Mouse (Mus musculus): ENCODE measurements at regions not wholly inside any gene's neighbourhood (a gene's known extent, or its start where the extent isn't known, plus 50 kb on each side); places are given as distances from the start of the nearest gene placed in this dataset.

DNA sequence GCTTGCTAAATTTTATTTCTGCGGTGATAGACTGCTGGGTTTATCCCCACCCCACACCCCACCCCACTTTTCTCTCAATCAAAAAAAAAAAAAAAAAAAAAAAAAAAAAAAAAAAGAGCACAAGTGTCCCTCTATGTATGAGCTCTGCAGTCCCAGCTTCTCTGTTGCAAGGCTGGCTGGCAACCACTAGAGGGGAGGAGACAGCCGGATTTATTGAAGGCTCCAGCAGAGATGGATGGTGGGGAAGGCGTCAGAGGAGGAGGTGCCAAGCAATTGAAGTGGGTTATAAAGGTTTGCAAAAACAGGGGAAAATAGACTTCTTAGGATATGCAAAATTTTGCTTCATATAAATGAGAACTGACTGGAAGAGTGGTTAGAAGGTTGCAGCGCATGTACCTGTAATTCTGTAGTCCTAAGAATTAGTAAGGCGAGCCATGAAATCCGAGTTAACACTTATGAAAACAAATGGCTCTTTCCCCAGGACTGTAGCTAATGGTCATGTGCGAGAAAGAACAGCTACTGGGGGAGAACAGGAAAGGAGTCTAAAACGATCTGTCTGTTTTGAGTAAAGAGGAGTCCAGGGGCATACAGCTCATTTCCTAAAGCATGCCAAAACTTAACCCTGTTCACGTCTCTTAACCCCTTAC lies 885.1 kb upstream of the Pou3f3 start:
- 11% methylated on average over 9 of the region's 9 CpGs for WGBS
- Histone ChIP-seq H3K27ac (peak overlapping the region; percentile 82), H3K36me3 (replicated peaks) (no peaks in the 10 kb centered on the region), H3K4me1 (peaks cover 46% of the 10 kb centered on the region), H3K4me2 (peak overlapping the region; percentile 42), H3K4me3 (replicated peaks) (no peak overlapping the region), H3K9me3 (no peaks in the 10 kb centered on the region), H3K9ac (peak overlapping the region; percentile 2; the same call in 1 of the 2 replicates), H3K27me3 (no peaks in the 10 kb centered on the region)
- peak; percentile 77; the same call in 1 of the 2 replicates for ATAC-seq (ENCODE audit: low FRiP score)

DNA sequence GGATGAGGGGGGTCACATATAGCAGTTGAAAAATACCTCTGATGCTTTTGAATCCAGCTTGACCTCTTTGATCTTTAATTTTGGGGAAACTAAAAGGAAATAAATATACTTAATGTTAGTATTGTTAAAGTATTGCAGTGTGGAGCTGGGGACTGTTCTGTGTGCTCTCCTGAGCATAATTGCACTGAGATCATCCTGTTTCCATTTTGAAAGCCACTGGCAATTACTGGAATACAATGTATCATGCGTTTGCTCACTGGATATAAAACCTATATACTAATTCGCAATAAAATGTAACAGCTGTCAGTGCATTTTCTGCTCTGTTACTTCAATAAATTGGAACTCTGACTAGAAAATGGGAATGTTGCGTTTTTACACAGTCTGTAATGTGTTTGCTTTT lies 884.4 kb upstream of the Pou3f3 start:
- peak overlapping the region; percentile 42; the same call in 1 of the 2 replicates for H3K4me2 ChIP-seq

DNA sequence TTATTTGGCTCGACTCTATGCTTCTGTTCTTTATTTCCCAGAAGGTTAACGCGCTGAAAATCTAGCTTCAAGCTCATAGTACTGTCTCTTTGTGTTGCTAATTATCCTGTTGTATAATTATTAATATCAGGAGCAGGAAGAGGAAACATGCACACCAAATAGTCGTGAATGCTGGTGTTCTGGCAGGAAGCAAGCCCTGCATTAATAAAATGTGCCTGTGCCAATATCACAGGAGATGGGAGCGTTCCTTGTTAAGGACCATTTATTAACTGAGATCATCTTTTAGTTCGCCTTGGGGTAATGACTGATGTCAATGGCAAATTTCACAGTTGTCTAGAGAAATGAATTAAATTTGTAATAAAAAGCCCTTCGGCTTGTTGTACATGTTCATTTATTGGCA lies 883.5 kb upstream of the Pou3f3 start:
- H3K4me3 ChIP-seq (replicated peaks), result no peak overlapping the region
- peaks cover 48% of the 10 kb centered on the region for H3K4me1 ChIP-seq
- 34% methylated on average over 7 of the region's 7 CpGs for WGBS
- H3K9me3 ChIP-seq, result no peaks in the 10 kb centered on the region
- no peaks in the 10 kb centered on the region for H3K36me3 ChIP-seq (replicated peaks)
- no peak overlapping the region for H3K4me2 ChIP-seq
- no peak for ATAC-seq (ENCODE audit: low FRiP score)
- peak overlapping the region; percentile 73 for H3K27ac ChIP-seq
- H3K9ac ChIP-seq, result no peak overlapping the region
- no peaks in the 10 kb centered on the region for H3K27me3 ChIP-seq

More for the DNA sequence above, 884.4 kb upstream of the Pou3f3 start:
- Histone ChIP-seq H3K36me3 (replicated peaks) (no peaks in the 10 kb centered on the region), H3K9me3 (no peaks in the 10 kb centered on the region), H3K4me3 (replicated peaks) (no peak overlapping the region), H3K9ac (peak overlapping the region; percentile 2; the same call in 1 of the 2 replicates), H3K4me1 (peaks cover 48% of the 10 kb centered on the region), H3K27me3 (no peaks in the 10 kb centered on the region), H3K27ac (peak overlapping the region; percentile 82)
- no peak for ATAC-seq (ENCODE audit: low FRiP score)
- 36% methylated on average over 3 of the region's 3 CpGs for WGBS

DNA sequence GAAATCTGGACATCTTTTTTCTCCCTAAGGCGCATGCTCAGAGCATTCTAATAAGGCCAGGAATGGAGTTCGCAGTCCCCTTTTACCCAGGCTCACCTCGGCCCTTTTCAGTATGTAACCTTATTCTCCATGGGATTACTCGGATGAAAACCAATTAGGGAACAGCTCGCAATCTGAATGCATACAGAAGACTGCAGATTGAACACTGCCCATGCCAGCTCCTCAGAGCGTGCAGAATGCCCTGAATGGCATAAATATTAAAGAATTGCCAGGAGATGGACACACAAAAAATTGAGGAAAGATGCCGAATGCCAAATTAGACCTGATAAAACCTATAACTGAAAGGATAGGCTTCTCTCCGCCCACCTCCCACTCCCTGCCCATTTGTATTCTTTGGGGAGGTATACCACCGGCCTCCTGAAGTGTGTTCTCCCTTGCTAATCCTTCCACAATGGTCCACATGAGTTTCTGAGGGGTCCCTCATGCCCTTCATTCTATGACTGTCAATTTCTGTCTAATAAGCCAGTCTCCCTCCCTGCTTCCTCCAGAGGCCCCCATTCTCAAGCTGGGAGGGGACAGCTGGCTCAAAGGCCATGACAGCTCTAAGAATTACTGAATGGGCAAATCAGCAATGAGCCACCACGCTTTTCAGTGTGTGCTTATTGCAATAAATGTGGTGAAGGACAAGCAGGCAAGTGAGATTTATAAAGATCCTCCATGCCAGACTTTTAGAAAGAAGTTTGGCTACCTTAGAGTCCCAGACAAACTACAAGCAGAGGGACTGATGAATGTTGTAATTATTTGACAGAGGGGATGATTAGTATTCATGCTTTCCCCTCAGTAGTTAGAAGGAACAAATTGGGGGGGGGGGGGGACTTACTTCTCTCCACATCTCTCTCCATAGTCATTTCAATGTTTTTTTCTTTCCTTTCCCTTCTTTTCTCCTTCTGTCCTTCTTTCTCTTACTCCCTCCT lies 881.2 kb upstream of the Pou3f3 start:
- peak; percentile 91 for ATAC-seq (ENCODE audit: low FRiP score)
- peak overlapping the region; percentile 21; the same call in 1 of the 2 replicates for H3K4me2 ChIP-seq
- H3K9me3 ChIP-seq, result no peaks in the 10 kb centered on the region
- H3K27ac ChIP-seq, result peak overlapping the region; percentile 83
- H3K27me3 ChIP-seq, result no peaks in the 10 kb centered on the region
- 9% methylated on average over 10 of the region's 10 CpGs for WGBS
- no peak overlapping the region for H3K9ac ChIP-seq
- no peaks in the 10 kb centered on the region for H3K36me3 ChIP-seq (replicated peaks)
- peaks cover 45% of the 10 kb centered on the region for H3K4me1 ChIP-seq
- H3K4me3 ChIP-seq (replicated peaks), result no peak overlapping the region

DNA sequence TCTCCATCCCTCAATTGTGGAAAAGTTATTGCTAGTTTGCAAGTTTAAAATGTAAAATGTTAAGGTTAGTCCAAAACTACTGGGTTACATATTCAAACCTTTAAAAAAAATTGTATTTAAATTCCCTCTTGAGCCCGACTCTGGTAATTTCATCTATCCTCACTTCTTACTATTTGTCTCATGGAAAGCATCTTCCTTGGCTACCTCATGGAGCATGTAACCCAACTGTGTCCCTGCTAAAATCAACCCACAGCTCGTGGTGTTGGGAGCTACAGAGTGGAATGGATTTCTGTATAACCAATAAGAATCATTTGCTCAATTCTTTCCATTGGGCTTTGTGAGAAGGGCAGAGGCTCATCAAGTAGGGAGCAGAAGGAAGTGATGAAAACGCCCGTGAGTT lies 880.5 kb upstream of the Pou3f3 start:
- no peaks in the 10 kb centered on the region for H3K27me3 ChIP-seq
- ATAC-seq (ENCODE audit: low FRiP score), result no peak
- H3K27ac ChIP-seq, result peak overlapping the region; percentile 75
- peaks cover 40% of the 10 kb centered on the region for H3K4me1 ChIP-seq
- no peak overlapping the region for H3K9ac ChIP-seq
- H3K4me2 ChIP-seq, result no peak overlapping the region
- no peaks in the 10 kb centered on the region for H3K36me3 ChIP-seq (replicated peaks)
- 50% methylated on average over 4 of the region's 4 CpGs for WGBS
- H3K9me3 ChIP-seq, result no peaks in the 10 kb centered on the region
- H3K4me3 ChIP-seq (replicated peaks), result no peak overlapping the region

DNA sequence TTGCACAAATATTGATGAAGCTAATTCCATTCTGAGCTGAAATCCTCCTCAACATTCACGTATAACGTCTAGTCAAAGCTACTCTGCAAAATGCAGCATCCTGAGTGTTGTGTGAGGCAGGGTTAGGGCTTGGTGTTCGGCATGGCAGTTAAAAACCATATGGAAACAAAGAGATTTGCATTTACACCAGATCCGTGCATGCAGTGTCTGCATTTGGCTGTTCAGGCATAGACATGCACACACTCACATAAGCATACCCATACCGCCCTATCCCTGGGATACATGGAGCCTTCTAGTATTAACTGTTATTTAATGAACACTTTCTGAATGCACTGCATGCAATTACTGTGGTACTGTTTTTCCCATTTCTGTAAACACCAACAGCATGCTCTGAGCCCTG lies 872.8 kb upstream of the Pou3f3 start:
- H3K4me2 ChIP-seq, result no peak overlapping the region
- no peak for ATAC-seq (ENCODE audit: low FRiP score)
- no peaks in the 10 kb centered on the region for H3K4me1 ChIP-seq
- 76% methylated on average over 5 of the region's 5 CpGs for WGBS
- no peak overlapping the region for H3K4me3 ChIP-seq (replicated peaks)
- H3K9ac ChIP-seq, result no peak overlapping the region
- H3K27me3 ChIP-seq, result no peaks in the 10 kb centered on the region
- H3K36me3 ChIP-seq (replicated peaks), result no peaks in the 10 kb centered on the region
- no peaks in the 10 kb centered on the region for H3K9me3 ChIP-seq
- no peak overlapping the region for H3K27ac ChIP-seq

DNA sequence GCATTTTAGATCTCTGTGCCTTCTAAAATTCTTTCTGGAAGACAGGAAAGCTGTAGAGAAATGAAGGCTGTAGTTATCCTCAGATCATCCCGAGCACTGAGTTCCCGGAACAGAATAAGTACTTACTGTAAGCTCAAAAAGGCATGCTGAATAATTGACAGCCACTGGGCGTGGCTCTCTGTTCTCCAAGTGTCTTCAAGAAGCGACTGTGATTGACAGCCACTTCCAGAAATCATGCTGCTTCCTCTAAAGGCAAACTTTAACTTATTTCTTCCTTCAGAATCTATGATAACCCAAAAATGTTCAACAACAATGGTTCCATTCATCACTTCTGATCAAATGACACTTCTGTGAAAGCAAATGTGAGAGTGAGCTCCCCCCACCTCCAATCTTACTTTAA lies 870.3 kb upstream of the Pou3f3 start:
- WGBS, result 73% methylated on average over 4 of the region's 4 CpGs
- no peaks in the 10 kb centered on the region for H3K27me3 ChIP-seq
- no peaks in the 10 kb centered on the region for H3K36me3 ChIP-seq (replicated peaks)
- no peaks in the 10 kb centered on the region for H3K4me1 ChIP-seq
- H3K27ac ChIP-seq, result no peak overlapping the region
- no peak overlapping the region for H3K4me2 ChIP-seq
- no peak for ATAC-seq (ENCODE audit: low FRiP score)
- H3K9ac ChIP-seq, result no peak overlapping the region
- no peaks in the 10 kb centered on the region for H3K9me3 ChIP-seq
- H3K4me3 ChIP-seq (replicated peaks), result no peak overlapping the region

DNA sequence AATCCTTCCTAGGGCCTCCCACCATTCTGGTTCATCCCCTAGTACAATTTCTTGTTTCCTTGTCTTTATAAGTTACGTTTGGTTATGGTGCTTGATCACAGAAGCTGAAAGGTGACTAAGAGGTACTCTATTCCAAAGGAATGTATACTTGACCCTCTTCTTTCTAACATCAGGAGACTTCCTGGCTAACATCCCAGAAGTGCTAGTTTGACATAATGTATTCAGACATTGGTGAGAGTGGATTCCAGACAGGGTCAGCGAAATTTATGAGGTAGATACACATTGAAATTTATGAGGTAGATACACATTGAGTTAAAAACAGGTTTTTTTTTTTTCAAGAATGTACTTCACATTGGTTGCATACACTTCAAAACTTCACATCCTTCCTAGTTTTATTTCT lies 863.9 kb upstream of the Pou3f3 start:
- Histone ChIP-seq H3K4me1 (no peaks in the 10 kb centered on the region), H3K9me3 (no peaks in the 10 kb centered on the region), H3K4me3 (replicated peaks) (no peak overlapping the region), H3K4me2 (no peak overlapping the region), H3K36me3 (replicated peaks) (no peaks in the 10 kb centered on the region), H3K27me3 (no peaks in the 10 kb centered on the region), H3K9ac (no peak overlapping the region), H3K27ac (no peak overlapping the region)
- no peak for ATAC-seq (ENCODE audit: low FRiP score)
- 86% methylated on average over 2 of the region's 2 CpGs for WGBS

Data from forebrain, embryonic 12.5 days (tissue).